Mouse (Mus musculus) ovary, postnatal 14 days (tissue): Measurements from ENCODE around the gene Hdgf.
A peak's percentile ranks its signal among the peaks of the same experiment; 100 is the strongest.
"Not testable (repeated sequence)": the region's sequence is repeated elsewhere in the genome, so short reads cannot be mapped to it uniquely, and the experiment has no call there.

ENCODE experiments used
- DNase-seq: peaks from one replicate; pipeline ENCODE4 v3.0.0; 2022; ENCODE audit warnings: low spot score

Gene Hdgf

DNA sequence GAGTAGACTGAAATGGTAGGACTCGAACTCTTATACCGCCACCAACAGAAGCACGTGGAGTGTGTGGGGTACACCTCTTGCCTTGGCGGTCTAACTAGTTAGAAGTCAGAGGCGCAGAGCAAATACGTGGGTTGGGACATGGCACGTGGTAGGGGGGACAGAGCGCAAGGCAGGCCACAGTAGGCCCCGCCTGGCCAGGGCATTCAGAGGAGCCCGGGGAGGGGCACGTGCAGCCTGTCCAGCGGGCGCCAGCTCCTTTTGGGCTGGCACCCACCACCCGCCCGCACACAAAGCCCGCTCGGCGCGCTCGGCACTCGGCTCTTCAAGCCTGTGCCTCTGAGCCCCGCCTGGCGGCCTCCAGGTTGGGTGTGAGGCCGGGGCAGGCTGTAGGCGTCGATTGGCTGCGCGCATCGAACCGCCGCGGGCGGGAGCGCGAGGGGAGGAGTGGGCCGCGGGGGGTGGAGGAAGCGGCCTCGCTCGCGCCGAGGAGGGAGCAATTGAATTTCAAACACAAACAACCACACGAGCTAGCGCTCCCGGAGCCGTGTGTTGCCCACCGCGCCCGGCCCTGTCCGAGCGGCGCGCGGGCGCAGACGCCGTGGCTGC, at the start of gene Hdgf:
TSS of gene Hdgf (plus strand) at position 442 of the 606 bp plus-strand sequence.
- peak; percentile 84 for DNase-seq

GRCm38 (mm10) chr3:87857666-87858065, 48.5 kb upstream of the Hdgf start:
- no peak for DNase-seq

DNA sequence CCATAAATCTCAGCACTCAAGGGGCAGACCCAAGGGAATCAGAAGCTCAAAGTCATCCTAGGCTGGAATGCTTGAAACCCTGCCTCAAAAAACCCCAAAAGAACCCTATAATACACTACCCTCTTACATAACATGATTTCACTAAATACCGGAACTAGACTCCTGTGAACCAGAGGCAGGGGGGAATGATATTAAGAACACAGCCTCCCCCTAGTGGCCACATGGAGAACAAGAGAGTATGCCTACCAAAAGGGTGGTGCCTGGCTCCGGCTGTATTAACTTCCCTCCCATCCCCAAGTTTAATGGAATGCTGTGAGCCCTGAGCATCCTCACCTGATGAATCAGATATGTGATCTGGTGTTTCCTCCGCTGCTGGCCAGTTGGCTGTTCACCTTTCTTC, 46.3 kb upstream of the Hdgf start:
- peak; percentile 61 for DNase-seq

- DNase-seq = not testable (repeated sequence)
Observed at GRCm38 (mm10) chr3:87864111-87864510, 42.0 kb upstream of the Hdgf start.

GRCm38 (mm10) chr3:87877730-87878129, 28.4 kb upstream of the Hdgf start:
- no peak for DNase-seq

- no peak for DNase-seq
Observed at GRCm38 (mm10) chr3:87884291-87884690, 21.8 kb upstream of the Hdgf start.

- DNase-seq = peak; percentile 28
Observed at GRCm38 (mm10) chr3:87884708-87885251, 21.3 kb upstream of the Hdgf start.

GRCm38 (mm10) chr3:87885281-87886003, 20.7 kb upstream of the Hdgf start, which contains the start of gene Prcc:
Gene Prcc (minus strand): TSS chr3:87885608.
- DNase-seq = peak; percentile 69

DNA sequence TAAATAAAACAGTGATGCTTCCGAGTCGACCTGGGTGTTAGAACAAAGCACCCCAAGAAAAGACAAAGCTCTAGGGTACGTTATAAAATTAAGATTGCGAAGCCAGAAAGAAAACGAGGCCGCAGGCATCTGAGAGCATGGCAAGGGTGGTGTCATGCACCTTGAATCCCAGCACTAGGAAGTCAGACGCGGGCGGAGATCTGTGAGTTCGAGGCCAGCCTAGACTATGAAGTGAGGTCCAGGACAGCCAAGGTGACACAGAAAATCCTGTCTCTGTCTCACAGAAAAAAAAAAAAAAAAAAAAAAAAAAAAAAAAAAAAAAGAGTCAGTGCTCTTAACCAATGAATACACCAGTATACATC, 20.1 kb upstream of the Hdgf start:
- DNase-seq = no peak

DNA sequence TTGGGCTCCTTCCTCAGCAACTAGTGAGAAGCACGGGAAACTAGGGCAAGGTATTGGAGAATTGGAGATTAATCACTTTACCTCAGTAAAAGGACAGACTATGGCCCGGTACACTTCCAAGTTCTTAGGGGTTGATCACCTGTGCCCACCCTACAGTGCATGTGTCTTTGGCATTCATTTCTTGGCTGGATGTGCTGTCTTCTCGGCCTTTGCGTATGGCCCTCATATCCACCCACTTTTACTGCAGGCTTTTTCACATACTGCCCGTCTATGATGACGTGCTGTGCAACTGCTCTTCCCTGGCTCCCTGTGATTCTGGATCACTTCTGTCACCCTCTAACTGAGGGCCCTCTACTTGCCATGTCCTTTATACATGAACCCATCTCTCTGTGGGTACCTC, 19.7 kb upstream of the Hdgf start:
- DNase-seq = no peak

DNA sequence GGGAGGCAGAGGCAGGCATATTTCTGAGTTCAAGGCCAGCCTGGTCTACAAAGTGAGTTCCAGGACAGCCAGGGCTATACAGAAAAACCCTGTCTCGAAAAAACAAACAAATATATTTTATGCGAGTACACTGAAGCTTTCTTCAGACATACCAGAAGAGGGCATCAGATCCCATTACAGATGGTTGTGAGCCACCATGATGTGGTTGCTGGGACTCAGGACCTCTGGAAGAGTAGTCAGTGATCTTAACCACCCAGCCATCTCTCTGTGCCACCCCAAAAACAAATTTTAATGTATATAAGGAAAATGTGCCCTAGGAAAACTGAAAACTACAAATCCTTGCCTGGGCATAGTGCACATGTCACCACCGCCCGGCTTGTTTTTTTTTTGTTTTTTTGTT, 18.7 kb upstream of the Hdgf start:
- DNase-seq = not testable (repeated sequence)

DNA sequence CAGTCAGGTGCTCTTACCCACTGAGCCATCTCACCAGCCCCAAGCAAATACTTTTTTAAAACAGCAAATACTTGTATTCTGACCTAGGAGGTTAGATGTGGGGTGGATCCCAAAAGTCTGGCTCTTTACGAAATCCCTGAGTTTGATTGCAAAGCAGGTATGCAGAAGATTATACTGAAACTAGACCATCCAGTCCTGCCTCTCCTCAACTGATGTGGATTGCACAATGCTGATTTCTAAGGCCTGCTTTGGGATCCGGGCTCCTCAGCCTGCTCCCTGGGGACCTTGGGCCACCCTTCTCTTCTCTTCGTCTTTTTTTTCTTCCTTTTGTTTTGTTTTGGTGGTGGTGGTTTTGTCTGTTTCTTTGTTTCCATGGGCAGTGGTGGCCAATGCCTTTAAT, 14.6 kb upstream of the Hdgf start:
- DNase-seq = no peak

GRCm38 (mm10) chr3:87893367-87893905, 12.7 kb upstream of the Hdgf start:
- DNase-seq = no peak

GRCm38 (mm10) chr3:87899266-87899665, 6.9 kb upstream of the Hdgf start:
- no peak for DNase-seq

- no peak for DNase-seq
Observed at GRCm38 (mm10) chr3:87899776-87900175, 6.3 kb upstream of the Hdgf start.

DNA sequence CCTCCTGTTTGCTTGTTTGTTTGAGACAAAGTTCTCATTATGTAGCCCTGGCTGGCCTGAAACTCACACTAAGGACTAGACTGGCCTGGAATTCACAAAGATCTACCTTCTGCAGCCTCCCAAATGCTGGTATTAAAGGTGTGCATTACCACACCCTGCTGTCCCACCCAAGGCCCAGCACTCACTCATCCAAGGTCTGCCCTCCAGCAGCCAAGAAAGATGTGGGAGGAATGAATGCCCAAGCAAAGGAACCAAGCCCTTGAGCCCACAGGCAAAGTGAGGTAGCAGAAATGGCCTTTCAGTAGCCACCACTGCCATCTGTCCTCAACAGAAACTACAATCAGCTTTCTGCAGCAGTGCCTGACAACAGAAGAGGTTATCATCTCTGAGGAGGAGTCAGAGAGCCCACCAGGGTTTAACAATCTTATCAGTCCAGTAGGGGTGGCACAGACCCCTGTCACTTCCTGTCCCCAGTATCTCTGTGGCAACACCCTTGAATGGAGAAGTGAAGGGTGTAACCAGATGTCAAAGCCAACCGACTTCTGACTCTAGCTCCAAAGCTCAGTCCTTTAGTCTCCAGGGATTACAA, 5.0 kb upstream of the Hdgf start:
- DNase-seq = no peak

DNA sequence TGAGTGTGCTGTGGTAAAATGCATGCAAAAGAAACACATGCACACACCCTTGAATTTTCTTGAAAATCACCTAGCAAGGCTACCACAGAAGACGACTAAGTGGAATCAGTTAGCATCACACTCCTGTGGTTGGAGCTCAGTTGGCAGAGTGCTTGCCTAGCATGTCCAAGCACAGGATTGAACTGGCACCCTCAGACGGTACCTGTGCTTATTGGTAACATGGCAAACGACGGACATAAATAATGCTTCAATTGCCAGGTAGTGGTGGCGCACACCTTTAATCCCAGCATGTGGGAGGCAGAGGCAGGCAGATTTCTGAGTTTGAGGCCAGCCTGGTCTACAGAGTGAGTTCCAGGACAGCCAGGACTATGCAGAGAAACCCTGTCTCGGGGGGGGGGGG, 4.2 kb upstream of the Hdgf start:
- DNase-seq = not testable (repeated sequence)

DNA sequence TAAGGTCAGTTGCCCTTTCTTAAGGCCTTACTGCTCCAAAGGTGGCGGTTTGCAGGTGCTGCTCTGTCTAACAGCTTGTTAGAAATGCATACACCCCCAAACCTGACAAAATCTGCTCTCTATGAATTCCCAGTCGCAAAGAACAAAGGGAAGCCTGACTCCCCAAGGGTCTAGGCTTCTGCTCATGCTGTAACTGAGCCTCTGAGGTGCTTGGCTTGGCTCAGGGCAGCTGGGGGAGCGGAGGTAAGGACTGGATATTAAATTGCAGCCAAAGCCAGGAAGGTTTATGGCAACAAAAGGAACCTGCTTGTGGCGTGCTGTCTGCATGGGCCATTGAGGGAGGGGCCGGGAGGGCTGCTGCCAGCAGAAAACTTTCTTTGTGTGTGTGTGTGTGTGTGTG, 2.3 kb upstream of the Hdgf start:
- no peak for DNase-seq

- no peak for DNase-seq
Observed at GRCm38 (mm10) chr3:87906601-87906980, 470 bp downstream of the Hdgf start.

DNA sequence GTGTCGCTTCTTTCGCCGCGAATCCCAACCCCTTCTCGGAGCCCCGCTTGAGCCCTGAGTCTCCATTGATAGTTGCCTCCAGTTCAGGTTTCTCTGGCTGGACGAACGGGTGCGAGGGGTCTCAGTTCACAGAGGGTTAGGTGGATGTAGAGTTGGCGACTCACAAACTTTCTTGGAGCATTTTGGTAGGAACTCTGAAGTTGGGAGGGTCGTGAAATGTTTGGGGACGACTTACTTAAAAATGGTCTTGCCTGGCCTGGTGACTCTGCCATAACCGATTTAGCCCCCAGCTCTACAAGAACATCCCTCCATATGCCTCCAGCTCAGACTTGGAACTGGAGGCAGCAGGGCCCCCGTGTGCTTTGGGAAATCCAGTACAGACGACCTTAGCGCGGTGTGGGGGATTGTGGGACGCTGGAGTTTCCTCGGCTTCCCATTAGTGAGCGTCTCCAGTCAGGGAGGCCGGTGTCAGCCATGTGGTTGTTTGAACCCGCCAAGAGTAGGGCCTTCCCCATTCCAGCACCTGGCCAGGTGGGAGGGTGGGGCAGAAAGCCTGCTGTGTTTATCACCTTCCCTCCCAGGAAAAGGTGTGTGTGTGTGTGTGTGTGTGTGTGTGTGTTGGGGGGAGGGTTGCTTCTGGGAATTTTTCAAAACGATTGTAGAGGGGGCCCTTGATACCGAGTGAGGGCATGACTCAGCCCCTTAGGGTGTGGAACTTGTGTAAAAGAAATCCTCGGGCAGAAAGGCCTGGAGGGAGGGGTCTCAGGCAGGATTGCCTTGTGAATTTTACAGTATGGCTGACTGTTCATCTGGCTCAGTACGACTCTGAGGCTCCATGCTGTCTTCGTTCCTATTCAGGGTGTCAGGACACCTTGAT, 1.1 kb downstream of the Hdgf start:
- no peak for DNase-seq

DNA sequence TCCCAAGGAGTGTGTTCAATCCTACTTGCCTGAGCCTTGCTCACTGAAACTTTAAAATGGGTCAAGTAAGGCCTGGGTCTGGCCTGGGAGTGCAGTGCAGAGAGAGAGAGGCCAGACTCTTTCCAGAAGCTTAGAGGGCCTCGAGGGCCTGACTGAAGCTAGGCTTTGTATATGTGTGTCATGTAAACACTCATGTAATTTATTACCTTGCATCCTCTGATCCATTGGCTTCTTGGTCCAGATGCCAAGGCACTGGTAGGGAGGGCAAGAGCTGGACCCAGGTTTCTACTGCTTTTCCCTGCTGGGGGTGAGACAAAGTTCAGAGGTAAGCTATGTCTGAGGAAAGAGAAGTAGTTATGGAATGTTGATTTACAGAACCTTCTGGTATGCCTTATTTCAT, 1.8 kb downstream of the Hdgf start:
- no peak for DNase-seq

GRCm38 (mm10) chr3:87909381-87909780, 3.3 kb downstream of the Hdgf start:
- DNase-seq = no peak
